Comparison of ENCODE assay signal across 10 mouse cellular contexts in the genomic region with DNA sequence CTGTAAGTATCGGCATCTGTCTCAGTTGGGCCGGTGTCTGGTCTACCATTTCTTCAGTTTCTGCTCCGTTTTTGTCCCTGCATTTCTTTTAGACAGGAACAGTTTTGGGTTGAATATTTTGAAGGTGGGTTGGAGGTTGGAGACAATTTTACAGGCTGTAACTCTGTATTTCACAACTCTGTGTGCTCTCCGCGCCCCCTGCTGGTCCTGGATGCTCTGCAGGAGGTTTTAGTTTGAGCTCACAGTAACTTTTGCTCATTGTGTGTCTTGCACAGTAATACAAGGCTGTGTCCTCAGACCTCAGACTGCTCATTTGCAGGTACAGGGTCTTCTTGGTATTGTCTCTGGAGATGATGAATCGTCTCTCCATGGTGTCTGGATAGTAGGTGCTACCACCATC. TPM values are rescaled to one million over a fixed set of nuclear protein-coding genes. Genes with fewer than 3 reads are reported as not detected.
DNase-seq lines count a peak whose midpoint lies in the region; ATAC-seq and TF ChIP-seq lines count a peak whose summit lies in the region.
"Had no signal": no experiment of that assay in that cellular context is flagged by ENCODE, and none has a peak within 500 bp of the region (broad histone marks: within the 10 kb centered on the region; RNA-seq: fewer than 3 reads in every experiment).

No protein-coding gene starts in this region.

- ATAC-seq in hindbrain, embryonic 13.5 days (ENCODE audit: low FRiP score), result no peak

- no peaks in the 10 kb centered on the region for H3K4me1 ChIP-seq in spleen, adult 2 months (ENCODE audit: control insufficient read depth, insufficient read depth, insufficient read length)
- H3K4me1 ChIP-seq in embryonic facial prominence, embryonic 10.5 days, result no peaks in the 10 kb centered on the region
- H3K4me1 ChIP-seq in hindbrain, embryonic 13.5 days (replicated peaks), result no peaks in the 10 kb centered on the region
- H3K4me1 ChIP-seq: heart, embryonic 15.5 days; megakaryocyte, embryonic 14.5 days had no signal

- TF ChIP-seq CTCF in spleen, adult 2 months (IDR thresholded peaks at IDR 0.05; ENCODE audit: extremely low read depth, insufficient read depth, insufficient read length, insufficient replicate concordance), result peak; percentile 31; the same call in 1 of the 2 replicates

- DNase-seq in gastrocnemius, postnatal 10 days, result peak; percentile 11
- no peak for DNase-seq in gastrocnemius, adult 8-10 months (ENCODE audit: low spot score in 2 of 2)
- DNase-seq in spleen, adult 2 months (ENCODE audit: low read depth in 1 of 2, low spot score in 2 of 2), result peak in 1 of 2 experiments; percentile 26
- DNase-seq in spleen, adult 12 weeks (ENCODE audit: low spot score), result no peak
- peak; percentile 9 for DNase-seq in embryonic facial prominence, embryonic 10.5 days (ENCODE audit: low spot score)
- peak; percentile 14 to 66 for DNase-seq in spleen, postnatal 4 days (ENCODE audit: low spot score in 2 of 2)
- no peak for DNase-seq in heart, adult 9 months (ENCODE audit: low spot score in 2 of 2)

- H3K9me3 ChIP-seq in embryonic facial prominence, embryonic 10.5 days, result peaks cover 37% of the 10 kb centered on the region
- 0 out of 2 replicates have a peak, but pooled peaks cover 20% of the 10 kb centered on the region for H3K9me3 ChIP-seq in hindbrain, embryonic 13.5 days
- H3K9me3 ChIP-seq: heart, embryonic 15.5 days; megakaryocyte, embryonic 14.5 days had no signal

- no peaks in the 10 kb centered on the region for H3K27me3 ChIP-seq in spleen, adult 2 months (ENCODE audit: control insufficient read depth, insufficient read depth, low read length)
- no peaks in the 10 kb centered on the region for H3K27me3 ChIP-seq in embryonic facial prominence, embryonic 10.5 days (replicated peaks; ENCODE audit: low read depth, poor library complexity, severe bottlenecking)
- no peaks in the 10 kb centered on the region for H3K27me3 ChIP-seq in hindbrain, embryonic 13.5 days
- H3K27me3 ChIP-seq: heart, embryonic 15.5 days; megakaryocyte, embryonic 14.5 days had no signal

- no peak overlapping the region for H3K4me3 ChIP-seq in spleen, adult 2 months (ENCODE audit: extremely low read depth, insufficient read depth, insufficient read length)
- no peak overlapping the region for H3K4me3 ChIP-seq in embryonic facial prominence, embryonic 10.5 days
- H3K4me3 ChIP-seq in hindbrain, embryonic 13.5 days, result no peak overlapping the region
- H3K4me3 ChIP-seq: heart, embryonic 15.5 days; megakaryocyte, embryonic 14.5 days had no signal

- H3K27ac ChIP-seq in spleen, adult 2 months (ENCODE audit: insufficient read depth, low read length), result no peak overlapping the region
- no peak overlapping the region for H3K27ac ChIP-seq in embryonic facial prominence, embryonic 10.5 days (replicated peaks)
- H3K27ac ChIP-seq in hindbrain, embryonic 13.5 days, result no peak overlapping the region
- H3K27ac ChIP-seq: heart, embryonic 15.5 days had no signal

- WGBS in spleen, adult 2 months, result 56% methylated on average over 6 of the region's 6 CpGs
- 56% methylated on average over 6 of the region's 6 CpGs for WGBS in embryonic facial prominence, embryonic 10.5 days
- WGBS in hindbrain, embryonic 13.5 days, result 50% methylated on average over 6 of the region's 6 CpGs

- no peaks in the 10 kb centered on the region for H3K36me3 ChIP-seq in spleen, adult 2 months (ENCODE audit: control insufficient read depth, insufficient read depth, low read length)
- no peaks in the 10 kb centered on the region for H3K36me3 ChIP-seq in embryonic facial prominence, embryonic 10.5 days (replicated peaks)
- no peaks in the 10 kb centered on the region for H3K36me3 ChIP-seq in hindbrain, embryonic 13.5 days
- H3K36me3 ChIP-seq: heart, embryonic 15.5 days had no signal

- no peak overlapping the region for H3K4me2 ChIP-seq in hindbrain, embryonic 13.5 days
- H3K4me2 ChIP-seq: heart, embryonic 15.5 days had no signal

- no peak overlapping the region for H3K9ac ChIP-seq in hindbrain, embryonic 13.5 days
- H3K9ac ChIP-seq: heart, embryonic 15.5 days had no signal

- TF ChIP-seq POLR2A in spleen, adult 2 months (IDR thresholded peaks at IDR 0.05; ENCODE audit: low read depth, low read length), result no peak

RNA-seq across cellular contexts. Expression of a gene that starts 34.5 kb away (rescaled TPM):
- total RNA-seq in gastrocnemius, postnatal 10 days (2021), result not detected
- not detected for total RNA-seq in gastrocnemius, adult 8-10 months (2022)
- polyA plus RNA-seq in spleen, adult 2 months (2012; rRNA removed), result 0.02 TPM in 1 of 2 replicates, not detected in the other
- not detected in 2 replicates for polyA plus RNA-seq in embryonic facial prominence, embryonic 10.5 days (2016; fragmentation: Nextera tagmentation; extraction: Ambion mirVana)
- polyA plus RNA-seq in hindbrain, embryonic 13.5 days (2015; fragmentation: Nextera tagmentation; extraction: Ambion mirVana), result not detected in 2 replicates
- polyA plus RNA-seq: heart, embryonic 15.5 days had no signal

Comparison
In these comparisons a context has a peak if more than half of its experiments do, and no peak if none do; other contexts are left out.
1. DNase-seq: peak in gastrocnemius, postnatal 10 days (single experiment), embryonic facial prominence, embryonic 10.5 days (single experiment) and spleen, postnatal 4 days (2 of 2); none in gastrocnemius, adult 8-10 months (0 of 2), spleen, adult 12 weeks (single experiment) and heart, adult 9 months (0 of 2).